Mouse (Mus musculus) lung, postnatal 0 days (tissue): ENCODE data around the gene Ankrd17.

Source experiments
- CTCF ChIP-seq: IDR thresholded peaks from 2 replicates; pipeline ENCODE4 v1.5.1; 2016; ENCODE audit warnings: antibody characterized with exemption, mild to moderate bottlenecking
- EP300 ChIP-seq: IDR thresholded peaks from 2 replicates; pipeline ENCODE4 v1.6.1; 2016; ENCODE audit warnings: antibody characterized with exemption, mild to moderate bottlenecking, control low read depth

- TF ChIP-seq CTCF (no peak), EP300 (no peak)
Observed at GRCm38 (mm10) chr5:90365141-90365951, 1.0 kb downstream of the Ankrd17 start.
